Mouse (Mus musculus): ENCODE data around the gene Mogat2.

The Mogat2 gene

GRCm38 (mm10) chr7:99235657-99236056 lies 2.8 kb downstream of the Mogat2 start:
- DNase-seq (ENCODE audit: low spot score), result no peak

GRCm38 (mm10) chr7:99234916-99235315 lies 3.5 kb downstream of the Mogat2 start:
- DNase-seq (ENCODE audit: low spot score), result no peak

GRCm38 (mm10) chr7:99232571-99232970 lies 5.8 kb downstream of the Mogat2 start:
- DNase-seq (ENCODE audit: low spot score), result no peak

- DNase-seq (ENCODE audit: low spot score), result no peak
These were observed 8.2 kb downstream of the Mogat2 start for GRCm38 (mm10) chr7:99230061-99230747.

GRCm38 (mm10) chr7:99229411-99229810 lies 9.0 kb downstream of the Mogat2 start:
- DNase-seq (ENCODE audit: low spot score), result peak; percentile 64

- DNase-seq (ENCODE audit: low spot score), result no peak
These were observed 9.6 kb downstream of the Mogat2 start for GRCm38 (mm10) chr7:99228825-99229224.

GRCm38 (mm10) chr7:99227267-99227666 lies 11.2 kb downstream of the Mogat2 start:
- no peak for DNase-seq (ENCODE audit: low spot score)

GRCm38 (mm10) chr7:99226662-99227061 lies 11.8 kb downstream of the Mogat2 start:
- no peak for DNase-seq (ENCODE audit: low spot score)

GRCm38 (mm10) chr7:99225421-99225820 lies 13.0 kb downstream of the Mogat2 start:
- no peak for DNase-seq (ENCODE audit: low spot score)

GRCm38 (mm10) chr7:99224648-99225190 lies 13.7 kb downstream of the Mogat2 start:
- no peak for DNase-seq (ENCODE audit: low spot score)

- no peak for DNase-seq (ENCODE audit: low spot score)
These were observed 14.2 kb downstream of the Mogat2 start for GRCm38 (mm10) chr7:99224225-99224624.

- DNase-seq (ENCODE audit: low spot score), result peak; percentile 35
These were observed 20.9 kb downstream of the Mogat2 start for GRCm38 (mm10) chr7:99217338-99218074.

GRCm38 (mm10) chr7:99215347-99215855 lies 23.0 kb downstream of the Mogat2 start:
- DNase-seq (ENCODE audit: low spot score), result peak; percentile 51

GRCm38 (mm10) chr7:99214621-99215185 lies 23.7 kb downstream of the Mogat2 start:
- DNase-seq (ENCODE audit: low spot score), result no peak

- DNase-seq (ENCODE audit: low spot score), result no peak
These were observed 24.7 kb downstream of the Mogat2 start for GRCm38 (mm10) chr7:99213686-99214085.

- DNase-seq (ENCODE audit: low spot score), result no peak
These were observed 25.4 kb downstream of the Mogat2 start for GRCm38 (mm10) chr7:99213056-99213455.

GRCm38 (mm10) chr7:99208704-99209103 lies 29.7 kb downstream of the Mogat2 start:
- no peak for DNase-seq (ENCODE audit: low spot score)

GRCm38 (mm10) chr7:99206364-99206763 lies 32.1 kb downstream of the Mogat2 start:
- no peak for DNase-seq (ENCODE audit: low spot score)

- no peak for DNase-seq (ENCODE audit: low spot score)
These were observed 36.3 kb downstream of the Mogat2 start for GRCm38 (mm10) chr7:99202163-99202562.

- DNase-seq (ENCODE audit: low spot score), result no peak
These were observed 38.1 kb downstream of the Mogat2 start for GRCm38 (mm10) chr7:99200290-99200689.

GRCm38 (mm10) chr7:99199451-99200175 lies 38.8 kb downstream of the Mogat2 start:
- no peak for DNase-seq (ENCODE audit: low spot score)

- DNase-seq (ENCODE audit: low spot score), result no peak
These were observed 39.6 kb downstream of the Mogat2 start for GRCm38 (mm10) chr7:99198811-99199210.

Measured in MN1 (cell line).